Mouse (Mus musculus): ENCODE measurements at regions not wholly inside any gene's neighbourhood (a gene's known extent, or its start where the extent isn't known, plus 50 kb on each side); places are given as distances from the start of the nearest gene placed in this dataset.

DNA sequence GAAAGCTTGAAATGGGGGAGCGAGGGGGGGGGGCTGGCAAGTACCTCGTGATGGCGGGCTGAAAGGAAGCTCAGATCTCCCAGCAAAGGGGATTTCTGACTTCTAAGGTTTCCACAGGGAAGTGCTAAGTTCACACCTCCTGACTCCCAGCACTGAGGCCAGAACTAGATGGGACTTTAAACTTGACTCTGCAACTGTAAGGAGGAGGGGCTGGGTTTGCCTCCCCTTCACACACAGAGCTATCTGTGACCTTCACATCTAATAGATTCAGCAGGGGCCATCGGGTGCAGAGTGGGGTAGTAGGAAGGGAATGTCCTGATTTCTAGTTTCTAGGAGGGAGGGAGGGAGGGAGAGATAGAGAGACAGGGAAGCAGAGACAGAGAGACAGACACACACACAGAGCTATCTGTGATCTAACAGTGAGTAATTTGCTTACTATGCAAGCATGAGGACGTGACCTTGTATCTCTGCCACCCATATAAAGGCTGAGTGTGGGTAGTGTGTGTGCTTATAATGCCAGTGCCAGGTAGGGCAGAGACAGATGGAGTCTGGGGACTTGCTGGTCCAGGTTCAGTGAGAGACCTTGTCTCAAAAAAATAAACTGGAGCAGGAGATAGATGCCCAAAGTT is 125.2 kb upstream of the Shb start:
- DNase-seq (ENCODE audit: low spot score): no peak
- no peaks in the 10 kb centered on the region for H3K9me3 ChIP-seq
- H3K27ac ChIP-seq (replicated peaks): no peak overlapping the region
- H3K27me3 ChIP-seq (replicated peaks; ENCODE audit: low read depth, poor library complexity, severe bottlenecking): no peaks in the 10 kb centered on the region
- no peak overlapping the region for H3K4me3 ChIP-seq
- 28% methylated on average over 5 of the region's 5 CpGs for WGBS
- H3K4me1 ChIP-seq: peaks cover 35% of the 10 kb centered on the region
- H3K36me3 ChIP-seq (replicated peaks): no peaks in the 10 kb centered on the region

- DNase-seq (ENCODE audit: low spot score): no peak
- Histone ChIP-seq H3K9me3 (no peaks in the 10 kb centered on the region), H3K4me1 (peaks cover 35% of the 10 kb centered on the region), H3K27ac (replicated peaks) (no peak overlapping the region), H3K27me3 (replicated peaks; ENCODE audit: low read depth, poor library complexity, severe bottlenecking) (no peaks in the 10 kb centered on the region), H3K36me3 (replicated peaks) (no peaks in the 10 kb centered on the region), H3K4me3 (no peak overlapping the region)
- 64% methylated on average over 5 of the region's 5 CpGs for WGBS
These were observed 123.5 kb upstream of the Shb start for GRCm38 (mm10) chr4:45655780-45656179.

- no peaks in the 10 kb centered on the region for H3K27me3 ChIP-seq (replicated peaks; ENCODE audit: low read depth, poor library complexity, severe bottlenecking)
- H3K4me1 ChIP-seq: peaks cover 35% of the 10 kb centered on the region
- DNase-seq (ENCODE audit: low spot score): no peak
- peak overlapping the region; percentile 41 for H3K4me3 ChIP-seq
- H3K9me3 ChIP-seq: no peaks in the 10 kb centered on the region
- no peaks in the 10 kb centered on the region for H3K36me3 ChIP-seq (replicated peaks)
- H3K27ac ChIP-seq (replicated peaks): peak overlapping the region; percentile 67; the same call in 1 of the 2 replicates
- WGBS: 12% methylated on average over 4 of the region's 4 CpGs
These were observed 122.5 kb upstream of the Shb start for GRCm38 (mm10) chr4:45654804-45655155.

GRCm38 (mm10) chr4:45654019-45654803 is 121.9 kb upstream of the Shb start:
- 2% methylated on average over 14 of the region's 14 CpGs for WGBS
- H3K27ac ChIP-seq (replicated peaks): peak overlapping the region; percentile 67; the same call in 1 of the 2 replicates
- H3K9me3 ChIP-seq: no peaks in the 10 kb centered on the region
- peaks cover 35% of the 10 kb centered on the region for H3K4me1 ChIP-seq
- peak; percentile 65 for DNase-seq (ENCODE audit: low spot score)
- no peaks in the 10 kb centered on the region for H3K27me3 ChIP-seq (replicated peaks; ENCODE audit: low read depth, poor library complexity, severe bottlenecking)
- H3K4me3 ChIP-seq: peak overlapping the region; percentile 41
- H3K36me3 ChIP-seq (replicated peaks): no peaks in the 10 kb centered on the region

- 91% methylated on average over 9 of the region's 9 CpGs for WGBS
- Histone ChIP-seq H3K27me3 (replicated peaks; ENCODE audit: low read depth, poor library complexity, severe bottlenecking) (no peaks in the 10 kb centered on the region), H3K36me3 (replicated peaks) (no peaks in the 10 kb centered on the region), H3K4me3 (no peak overlapping the region), H3K9me3 (no peaks in the 10 kb centered on the region), H3K27ac (replicated peaks) (no peak overlapping the region), H3K4me1 (peaks cover 5% of the 10 kb centered on the region)
- DNase-seq (ENCODE audit: low spot score): no peak
These were observed 116.8 kb upstream of the Shb start for GRCm38 (mm10) chr4:45648884-45649577.

DNA sequence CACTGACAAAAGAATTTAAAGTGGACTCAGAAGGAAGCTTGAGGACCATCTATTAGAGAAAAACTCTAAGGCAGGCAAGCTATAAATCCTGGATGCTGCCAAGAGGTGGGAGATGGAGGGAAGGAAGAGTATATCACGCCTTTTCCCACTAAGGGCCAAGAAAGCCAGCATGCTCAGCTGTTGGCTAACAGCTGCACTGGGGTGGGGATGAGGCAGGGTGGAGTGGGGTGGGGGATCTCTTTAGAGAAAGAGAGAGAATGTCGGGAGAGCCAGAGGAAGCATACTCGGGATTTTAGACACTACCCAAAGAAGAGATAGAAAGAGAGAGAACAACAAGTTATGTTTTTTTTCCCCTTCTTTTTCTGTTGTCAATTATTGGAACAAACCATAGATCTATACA is 115.2 kb upstream of the Shb start:
- DNase-seq (ENCODE audit: low spot score): no peak
- no peaks in the 10 kb centered on the region for H3K27me3 ChIP-seq (replicated peaks; ENCODE audit: low read depth, poor library complexity, severe bottlenecking)
- no peaks in the 10 kb centered on the region for H3K9me3 ChIP-seq
- H3K27ac ChIP-seq (replicated peaks): no peak overlapping the region
- no peak overlapping the region for H3K4me3 ChIP-seq
- no peaks in the 10 kb centered on the region; the same call in 1 of the 2 replicates for H3K4me1 ChIP-seq
- WGBS: 85% methylated on average over 3 of the region's 3 CpGs
- no peaks in the 10 kb centered on the region for H3K36me3 ChIP-seq (replicated peaks)

GRCm38 (mm10) chr4:45642604-45643003 is 110.3 kb upstream of the Shb start:
- WGBS: 81% methylated on average over 10 of the region's 10 CpGs

DNA sequence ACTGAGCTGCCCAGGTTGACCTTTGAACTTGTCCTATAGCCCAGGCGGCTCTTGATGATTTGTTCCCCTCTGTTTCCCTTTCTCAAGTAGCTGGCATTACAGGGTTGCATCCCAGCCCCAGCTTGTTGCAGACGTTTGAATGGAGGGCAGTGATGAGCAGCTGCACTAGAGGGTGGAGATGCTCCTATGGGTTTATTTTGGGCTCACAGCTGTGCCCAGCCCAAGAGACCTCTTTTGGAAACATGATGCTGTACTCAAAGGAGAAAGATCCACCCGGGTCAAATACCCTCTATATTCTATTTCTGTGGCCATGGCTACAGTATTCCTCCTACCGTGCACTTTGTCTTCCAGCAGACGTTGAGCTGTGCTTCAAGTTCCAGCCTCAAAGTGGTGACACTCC is 109.0 kb upstream of the Shb start:
- peaks cover 5% of the 10 kb centered on the region; the same call in 1 of the 2 replicates for H3K9me3 ChIP-seq
- DNase-seq (ENCODE audit: low spot score): no peak
- H3K27me3 ChIP-seq (replicated peaks; ENCODE audit: low read depth, poor library complexity, severe bottlenecking): no peaks in the 10 kb centered on the region
- peaks cover 18% of the 10 kb centered on the region for H3K4me1 ChIP-seq
- H3K4me3 ChIP-seq: no peak overlapping the region
- no peak overlapping the region for H3K27ac ChIP-seq (replicated peaks)
- H3K36me3 ChIP-seq (replicated peaks): no peaks in the 10 kb centered on the region
- WGBS: 64% methylated on average over 5 of the region's 5 CpGs

More at GRCm38 (mm10) chr4:45642604-45643003, 110.3 kb upstream of the Shb start:
- DNase-seq (ENCODE audit: low spot score): no peak
- Histone ChIP-seq H3K27ac (replicated peaks) (no peak overlapping the region), H3K4me1 (peaks cover 18% of the 10 kb centered on the region), H3K36me3 (replicated peaks) (no peaks in the 10 kb centered on the region), H3K4me3 (no peak overlapping the region), H3K9me3 (no peaks in the 10 kb centered on the region), H3K27me3 (replicated peaks; ENCODE audit: low read depth, poor library complexity, severe bottlenecking) (no peaks in the 10 kb centered on the region)

- Histone ChIP-seq H3K9me3 (peaks cover 5% of the 10 kb centered on the region; the same call in 1 of the 2 replicates), H3K4me1 (peaks cover 18% of the 10 kb centered on the region), H3K36me3 (replicated peaks) (no peaks in the 10 kb centered on the region), H3K27ac (replicated peaks) (no peak overlapping the region), H3K27me3 (replicated peaks; ENCODE audit: low read depth, poor library complexity, severe bottlenecking) (no peaks in the 10 kb centered on the region), H3K4me3 (no peak overlapping the region)
- DNase-seq (ENCODE audit: low spot score): no peak
- 78% methylated on average over 11 of the region's 11 CpGs for WGBS
These were observed 108.4 kb upstream of the Shb start for GRCm38 (mm10) chr4:45640713-45641112.

DNA sequence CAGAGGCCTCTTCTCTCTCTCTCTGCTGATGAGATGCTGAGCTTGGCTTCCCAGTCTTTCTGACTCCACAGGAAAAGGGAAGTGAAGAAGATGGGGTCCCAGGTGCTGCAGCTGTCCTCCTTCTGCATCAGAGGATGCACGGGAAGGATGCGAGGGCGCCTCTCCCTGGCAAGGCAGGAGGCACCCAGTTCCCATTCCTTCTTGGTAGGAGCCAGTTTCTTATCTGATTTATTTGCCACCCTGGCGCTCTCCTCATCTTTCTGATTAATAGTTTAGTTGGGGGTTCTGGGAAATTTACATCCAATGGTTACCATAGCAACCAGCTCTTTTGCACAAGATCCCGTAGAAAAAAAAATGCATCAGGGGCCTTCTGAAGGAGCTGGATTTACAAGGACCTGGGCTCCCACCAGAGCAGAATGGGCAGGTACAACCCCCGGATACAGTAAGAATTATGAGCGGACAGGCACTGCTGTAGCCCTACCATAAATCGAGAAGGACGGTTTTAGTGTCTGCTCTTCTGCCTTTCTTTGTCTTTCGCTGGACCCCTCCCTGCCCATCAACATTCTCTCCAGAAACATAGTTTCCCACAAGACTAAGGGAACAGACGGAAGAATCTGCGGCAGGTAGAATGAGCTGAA is 107.2 kb upstream of the Shb start:
- Histone ChIP-seq H3K9me3 (peaks cover 5% of the 10 kb centered on the region; the same call in 1 of the 2 replicates), H3K27ac (replicated peaks) (no peak overlapping the region), H3K27me3 (replicated peaks; ENCODE audit: low read depth, poor library complexity, severe bottlenecking) (no peaks in the 10 kb centered on the region), H3K4me3 (no peak overlapping the region), H3K4me1 (peaks cover 18% of the 10 kb centered on the region), H3K36me3 (replicated peaks) (no peaks in the 10 kb centered on the region)
- WGBS: 91% methylated on average over 12 of the region's 12 CpGs
- no peak for DNase-seq (ENCODE audit: low spot score)

GRCm38 (mm10) chr4:45638411-45638810 is 106.1 kb upstream of the Shb start:
- Histone ChIP-seq H3K4me3 (no peak overlapping the region), H3K27ac (replicated peaks) (no peak overlapping the region), H3K9me3 (peaks cover 5% of the 10 kb centered on the region; the same call in 1 of the 2 replicates), H3K36me3 (replicated peaks) (no peaks in the 10 kb centered on the region), H3K27me3 (replicated peaks; ENCODE audit: low read depth, poor library complexity, severe bottlenecking) (no peaks in the 10 kb centered on the region), H3K4me1 (peaks cover 18% of the 10 kb centered on the region)
- no peak for DNase-seq (ENCODE audit: low spot score)
- 44% methylated on average over 8 of the region's 8 CpGs for WGBS

DNA sequence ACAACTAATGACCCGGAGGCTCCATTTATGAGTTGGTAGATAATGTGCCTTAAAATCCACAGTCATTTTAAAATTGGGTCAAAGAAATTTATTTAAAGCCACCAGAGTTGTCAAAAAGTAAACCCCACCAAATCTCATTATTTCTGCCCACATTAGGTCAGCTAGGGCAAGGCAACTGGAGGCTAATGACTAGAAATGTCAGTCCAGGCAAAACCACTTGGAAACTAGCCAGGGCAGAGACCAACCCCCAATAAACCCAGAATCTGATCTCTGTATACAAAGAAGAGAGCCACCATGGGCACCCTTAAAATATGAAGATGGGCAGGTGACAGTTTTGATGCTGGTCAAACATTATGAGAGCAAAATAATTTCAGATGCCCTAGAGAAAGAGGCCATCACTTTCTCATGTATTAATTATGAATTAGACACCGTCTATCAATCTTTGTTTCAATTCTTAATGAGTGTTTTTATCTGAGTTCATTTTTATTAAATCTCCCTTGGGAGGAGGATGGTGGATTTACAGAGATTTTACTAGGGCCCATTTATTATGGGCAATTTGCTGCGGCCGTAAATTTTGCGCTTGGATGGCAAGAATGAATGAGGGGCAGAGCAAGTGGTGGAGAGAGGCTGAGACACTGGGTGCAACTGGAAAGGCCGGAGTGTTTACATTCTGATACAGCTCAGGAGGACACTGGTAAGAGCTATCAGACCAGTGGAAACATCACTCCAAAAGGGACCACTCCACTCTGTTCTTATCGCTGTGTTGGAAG is 99.2 kb upstream of the Shb start:
- Histone ChIP-seq H3K9me3 (peaks cover 1% of the 10 kb centered on the region; the same call in 1 of the 2 replicates), H3K36me3 (replicated peaks) (no peaks in the 10 kb centered on the region), H3K27ac (replicated peaks) (no peak overlapping the region), H3K4me1 (peaks cover 6% of the 10 kb centered on the region; the same call in 1 of the 2 replicates), H3K4me3 (no peak overlapping the region), H3K27me3 (replicated peaks; ENCODE audit: low read depth, poor library complexity, severe bottlenecking) (no peaks in the 10 kb centered on the region)
- WGBS: 87% methylated on average over 7 of the region's 7 CpGs
- DNase-seq (ENCODE audit: low spot score): no peak

All from embryonic facial prominence, embryonic 10.5 days (tissue).